Mouse (Mus musculus) midbrain, embryonic 14.5 days (tissue): ENCODE measurements around the gene Gramd4. TPM values are rescaled to one million over a fixed set of nuclear protein-coding genes. Genes with fewer than 3 reads are reported as not detected.

ENCODE experiments used
- ATAC-seq: fragments of 200-750 bp; cut with Nextera tagmentation; 2 replicates; pipeline ENCODE4 v1.8.0; 2017; ENCODE audit warnings: moderate number of reproducible peaks, moderate library complexity; ENCODE audit not compliant: low FRiP score, low TSS enrichment
- DNase-seq: peaks from one replicate; pipeline ENCODE4 v3.0.0-alpha.2; 2015
- H3K27ac ChIP-seq: fragments of 300-500 bp; sonication (generic); replicated peaks from 2 replicates; pipeline ENCODE4 v1.5.1; 2014; ENCODE audit warnings: mild to moderate bottlenecking, low read depth, low read length, moderate library complexity
- H3K27me3 ChIP-seq: fragments of 300-500 bp; sonication (generic); 2 replicates; pipeline ENCODE4 v1.6.1; 2014; ENCODE audit warnings: low read length, control low read depth, mixed read lengths; ENCODE audit not compliant: control insufficient read depth, insufficient read depth
- H3K36me3 ChIP-seq: fragments of 300-500 bp; sonication (generic); 2 replicates; pipeline ENCODE4 v1.6.1; 2014; ENCODE audit warnings: low read length, control low read depth; ENCODE audit not compliant: control insufficient read depth, insufficient read depth
- H3K4me1 ChIP-seq: fragments of 300-500 bp; sonication (generic); 2 replicates; pipeline ENCODE4 v1.6.1; 2014; ENCODE audit warnings: mild to moderate bottlenecking, antibody characterized with exemption, low read length, control low read depth; ENCODE audit not compliant: control insufficient read depth, insufficient read depth
- H3K4me2 ChIP-seq: fragments of 300-500 bp; sonication (generic); 2 replicates; pipeline ENCODE4 v1.6.1; 2014; ENCODE audit warnings: mild to moderate bottlenecking, low read length, moderate library complexity
- H3K4me3 ChIP-seq: fragments of 300-500 bp; sonication (generic); replicated peaks from 2 replicates; pipeline ENCODE4 v1.5.1; 2014; ENCODE audit warnings: low read depth, low read length
- H3K9ac ChIP-seq: fragments of 300-500 bp; sonication (generic); replicated peaks from 2 replicates; pipeline ENCODE4 v1.6.1; 2014; ENCODE audit warnings: mild to moderate bottlenecking, low read length, moderate library complexity
- H3K9me3 ChIP-seq: fragments of 300-500 bp; sonication (generic); 2 replicates; pipeline ENCODE4 v1.6.1; 2016; ENCODE audit warnings: low read length, control low read depth, mixed read lengths; ENCODE audit not compliant: control insufficient read depth
- WGBS: fragments of 180-500 bp; shearing (Covaris S2); extraction: QIAGEN DNeasy Blood & Tissue Kit; methylation state at CpG from one replicate; pipeline ENCODE4 v1.1.7; 2014; 5-methylcytosine and 5-hydroxymethylcytosine counted together
- polyA plus RNA-seq: library from polyadenylated mRNA; unstranded; fragments of >200 nt; fragmentation: Nextera tagmentation; extraction: Ambion mirVana; gene quantifications from 2 replicates; pipeline ENCODE4 v1.2.1, GENCODE M21; 2014

The Gramd4 gene
- 29.5 and 31.0 TPM in 2 replicates for polyA plus RNA-seq

GRCm38 (mm10) chr15:86057413-86057812, at the start of gene Gramd4:
TSS of gene Gramd4 (plus strand) at chr15:86057695.
- no peak for DNase-seq
- peak within 1 kb of the TSS; percentile 98 for H3K9ac ChIP-seq
- no peak for ATAC-seq
- H3K27me3 ChIP-seq: no peaks in the 10 kb centered on the region
- peak within 1 kb of the TSS; percentile 93 for H3K4me2 ChIP-seq
- H3K4me1 ChIP-seq: peaks cover 39% of the 10 kb centered on the region
- H3K9me3 ChIP-seq: no peaks in the 10 kb centered on the region
- 25% methylated on average over 6 of the region's 6 CpGs for WGBS
- H3K27ac ChIP-seq: peak within 1 kb of the TSS; percentile 91
- 0 out of 2 replicates have a peak, but pooled peaks cover 3% of the 10 kb centered on the region for H3K36me3 ChIP-seq
- H3K4me3 ChIP-seq: peak within 1 kb of the TSS; percentile 86

- peaks cover 16% of the 10 kb centered on the region for H3K4me1 ChIP-seq
- ATAC-seq: no peak
- H3K27ac ChIP-seq: no peak overlapping the region
- no peak overlapping the region; the same call in 1 of the 2 replicates for H3K4me2 ChIP-seq
- H3K4me3 ChIP-seq: no peak overlapping the region
- no peaks in the 10 kb centered on the region for H3K27me3 ChIP-seq
- no peaks in the 10 kb centered on the region for H3K36me3 ChIP-seq
- no peak overlapping the region for H3K9ac ChIP-seq
- WGBS: 0% methylated on average over 2 of the region's 2 CpGs
- DNase-seq: peak; percentile 64
- no peaks in the 10 kb centered on the region for H3K9me3 ChIP-seq
These were observed 44.4 kb upstream of the Gramd4 start for GRCm38 (mm10) chr15:86013130-86013529.

GRCm38 (mm10) chr15:86013656-86014055, 43.8 kb upstream of the Gramd4 start:
- 0 out of 2 replicates have a peak overlapping the region, but pooled peaks have one; percentile 16 for H3K9ac ChIP-seq
- WGBS: 17% methylated on average over 10 of the region's 10 CpGs
- no peaks in the 10 kb centered on the region for H3K27me3 ChIP-seq
- peaks cover 16% of the 10 kb centered on the region for H3K4me1 ChIP-seq
- no peak overlapping the region for H3K4me3 ChIP-seq
- H3K36me3 ChIP-seq: no peaks in the 10 kb centered on the region
- H3K27ac ChIP-seq: no peak overlapping the region
- H3K9me3 ChIP-seq: no peaks in the 10 kb centered on the region
- DNase-seq: no peak
- no peak for ATAC-seq
- no peak overlapping the region for H3K4me2 ChIP-seq

- no peak overlapping the region for H3K9ac ChIP-seq
- no peaks in the 10 kb centered on the region for H3K36me3 ChIP-seq
- ATAC-seq (no peak), DNase-seq (no peak)
- no peak overlapping the region for H3K27ac ChIP-seq
- no peak overlapping the region for H3K4me2 ChIP-seq
- peaks cover 16% of the 10 kb centered on the region for H3K4me1 ChIP-seq
- 75% methylated on average over 7 of the region's 7 CpGs for WGBS
- H3K27me3 ChIP-seq: no peaks in the 10 kb centered on the region
- no peaks in the 10 kb centered on the region for H3K9me3 ChIP-seq
- no peak overlapping the region for H3K4me3 ChIP-seq
These were observed 42.5 kb upstream of the Gramd4 start for GRCm38 (mm10) chr15:86015026-86015425.

- Histone ChIP-seq H3K27ac (no peak overlapping the region), H3K4me1 (peaks cover 16% of the 10 kb centered on the region), H3K4me3 (no peak overlapping the region), H3K36me3 (no peaks in the 10 kb centered on the region), H3K9ac (no peak overlapping the region), H3K27me3 (no peaks in the 10 kb centered on the region), H3K4me2 (no peak overlapping the region), H3K9me3 (no peaks in the 10 kb centered on the region)
- 64% methylated on average over 13 of the region's 13 CpGs for WGBS
- no peak for ATAC-seq
- DNase-seq: no peak
These were observed 41.5 kb upstream of the Gramd4 start for GRCm38 (mm10) chr15:86015860-86016541.

GRCm38 (mm10) chr15:86017336-86017735, 40.2 kb upstream of the Gramd4 start:
- Histone ChIP-seq H3K27me3 (no peaks in the 10 kb centered on the region), H3K4me3 (no peak overlapping the region), H3K36me3 (no peaks in the 10 kb centered on the region), H3K4me1 (peaks cover 16% of the 10 kb centered on the region), H3K27ac (no peak overlapping the region), H3K9me3 (no peaks in the 10 kb centered on the region), H3K9ac (no peak overlapping the region), H3K4me2 (no peak overlapping the region)
- ATAC-seq (no peak), DNase-seq (no peak)
- 97% methylated on average over 6 of the region's 6 CpGs for WGBS

- Histone ChIP-seq H3K36me3 (no peaks in the 10 kb centered on the region), H3K9me3 (no peaks in the 10 kb centered on the region), H3K9ac (no peak overlapping the region), H3K27me3 (no peaks in the 10 kb centered on the region), H3K4me2 (no peak overlapping the region), H3K4me1 (peaks cover 2% of the 10 kb centered on the region; the same call in 1 of the 2 replicates), H3K4me3 (no peak overlapping the region), H3K27ac (no peak overlapping the region)
- DNase-seq (no peak), ATAC-seq (no peak)
- WGBS: 96% methylated on average over 5 of the region's 5 CpGs
These were observed 38.6 kb upstream of the Gramd4 start for GRCm38 (mm10) chr15:86018753-86019512.

- no peak for DNase-seq
- H3K36me3 ChIP-seq: no peaks in the 10 kb centered on the region
- ATAC-seq: no peak
- no peaks in the 10 kb centered on the region for H3K9me3 ChIP-seq
- WGBS: 80% methylated on average over 8 of the region's 8 CpGs
- no peak overlapping the region for H3K9ac ChIP-seq
- H3K4me2 ChIP-seq: no peak overlapping the region
- H3K4me3 ChIP-seq: no peak overlapping the region
- H3K27ac ChIP-seq: no peak overlapping the region
- no peaks in the 10 kb centered on the region for H3K4me1 ChIP-seq
- no peaks in the 10 kb centered on the region for H3K27me3 ChIP-seq
These were observed 37.5 kb upstream of the Gramd4 start for GRCm38 (mm10) chr15:86020008-86020407.
